Mouse (Mus musculus): Measurements from ENCODE around the gene Kcnip2. TPM values are rescaled to one million over a fixed set of nuclear protein-coding genes. Genes with fewer than 3 reads are reported as not detected.

Gene Kcnip2
- polyA plus RNA-seq, 1 experiment from 2014 or later, result 0.73 TPM

- 85% methylated on average over 10 of the region's 10 CpGs for WGBS
- no peak overlapping the region for H3K4me3 ChIP-seq (ENCODE audit: low read depth, low read length)
- no peak overlapping the region for H3K27ac ChIP-seq (ENCODE audit: low read depth, low read length)
- H3K4me2 ChIP-seq (replicated peaks; ENCODE audit: low read depth, low read length), result no peak overlapping the region
- ATAC-seq (ENCODE audit: low FRiP score) (no peak), DNase-seq (ENCODE audit: low spot score) (no peak)
- no peaks in the 10 kb centered on the region for H3K27me3 ChIP-seq (ENCODE audit: control insufficient read depth, insufficient read depth, low read length)
- no peaks in the 10 kb centered on the region for H3K36me3 ChIP-seq (ENCODE audit: control insufficient read depth, insufficient read depth, low read length)
- H3K9me3 ChIP-seq (ENCODE audit: control insufficient read depth, low read length), result no peaks in the 10 kb centered on the region
- no peaks in the 10 kb centered on the region for H3K4me1 ChIP-seq (replicated peaks; ENCODE audit: control insufficient read depth, insufficient read depth, low read length)
- H3K9ac ChIP-seq (ENCODE audit: low read depth, low read length), result no peak overlapping the region
These were observed 19.6 kb upstream of the Kcnip2 start for GRCm38 (mm10) chr19:45835490-45835889.

GRCm38 (mm10) chr19:45833665-45834064 is 17.8 kb upstream of the Kcnip2 start:
- WGBS, result 84% methylated on average over 10 of the region's 10 CpGs
- Histone ChIP-seq H3K9ac (ENCODE audit: low read depth, low read length) (no peak overlapping the region), H3K4me2 (replicated peaks; ENCODE audit: low read depth, low read length) (no peak overlapping the region), H3K9me3 (ENCODE audit: control insufficient read depth, low read length) (no peaks in the 10 kb centered on the region), H3K4me3 (ENCODE audit: low read depth, low read length) (no peak overlapping the region), H3K27ac (ENCODE audit: low read depth, low read length) (no peak overlapping the region), H3K27me3 (ENCODE audit: control insufficient read depth, insufficient read depth, low read length) (no peaks in the 10 kb centered on the region), H3K36me3 (ENCODE audit: control insufficient read depth, insufficient read depth, low read length) (no peaks in the 10 kb centered on the region), H3K4me1 (replicated peaks; ENCODE audit: control insufficient read depth, insufficient read depth, low read length) (no peaks in the 10 kb centered on the region)
- ATAC-seq (ENCODE audit: low FRiP score), result no peak
- DNase-seq (ENCODE audit: low spot score), result no peak

- Histone ChIP-seq H3K4me1 (replicated peaks; ENCODE audit: control insufficient read depth, insufficient read depth, low read length) (no peaks in the 10 kb centered on the region), H3K4me2 (replicated peaks; ENCODE audit: low read depth, low read length) (no peak overlapping the region), H3K36me3 (ENCODE audit: control insufficient read depth, insufficient read depth, low read length) (no peaks in the 10 kb centered on the region), H3K4me3 (ENCODE audit: low read depth, low read length) (no peak overlapping the region), H3K27me3 (ENCODE audit: control insufficient read depth, insufficient read depth, low read length) (no peaks in the 10 kb centered on the region), H3K9me3 (ENCODE audit: control insufficient read depth, low read length) (no peaks in the 10 kb centered on the region), H3K9ac (ENCODE audit: low read depth, low read length) (no peak overlapping the region), H3K27ac (ENCODE audit: low read depth, low read length) (no peak overlapping the region)
- ATAC-seq (ENCODE audit: low FRiP score) (no peak), DNase-seq (ENCODE audit: low spot score) (no peak)
- WGBS, result 67% methylated on average over 2 of the region's 2 CpGs
These were observed 14.8 kb upstream of the Kcnip2 start for GRCm38 (mm10) chr19:45830679-45831078.

- Histone ChIP-seq H3K27ac (ENCODE audit: low read depth, low read length) (no peak overlapping the region), H3K36me3 (ENCODE audit: control insufficient read depth, insufficient read depth, low read length) (no peaks in the 10 kb centered on the region), H3K4me2 (replicated peaks; ENCODE audit: low read depth, low read length) (no peak overlapping the region), H3K4me3 (ENCODE audit: low read depth, low read length) (no peak overlapping the region), H3K4me1 (replicated peaks; ENCODE audit: control insufficient read depth, insufficient read depth, low read length) (no peaks in the 10 kb centered on the region), H3K9ac (ENCODE audit: low read depth, low read length) (no peak overlapping the region), H3K27me3 (ENCODE audit: control insufficient read depth, insufficient read depth, low read length) (no peaks in the 10 kb centered on the region), H3K9me3 (ENCODE audit: control insufficient read depth, low read length) (no peaks in the 10 kb centered on the region)
- no peak for DNase-seq (ENCODE audit: low spot score)
- no peak for ATAC-seq (ENCODE audit: low FRiP score)
- WGBS, result 92% methylated on average over 3 of the region's 3 CpGs
These were observed 11.9 kb upstream of the Kcnip2 start for GRCm38 (mm10) chr19:45827736-45828135.

- Histone ChIP-seq H3K4me3 (ENCODE audit: low read depth, low read length) (no peak overlapping the region), H3K36me3 (ENCODE audit: control insufficient read depth, insufficient read depth, low read length) (no peaks in the 10 kb centered on the region), H3K4me1 (replicated peaks; ENCODE audit: control insufficient read depth, insufficient read depth, low read length) (no peaks in the 10 kb centered on the region), H3K4me2 (replicated peaks; ENCODE audit: low read depth, low read length) (no peak overlapping the region), H3K27me3 (ENCODE audit: control insufficient read depth, insufficient read depth, low read length) (no peaks in the 10 kb centered on the region), H3K27ac (ENCODE audit: low read depth, low read length) (no peak overlapping the region), H3K9ac (ENCODE audit: low read depth, low read length) (no peak overlapping the region), H3K9me3 (ENCODE audit: control insufficient read depth, low read length) (no peaks in the 10 kb centered on the region)
- DNase-seq (ENCODE audit: low spot score) (no peak), ATAC-seq (ENCODE audit: low FRiP score) (no peak)
- 86% methylated on average over 5 of the region's 5 CpGs for WGBS
These were observed 11.3 kb upstream of the Kcnip2 start for GRCm38 (mm10) chr19:45827125-45827524.

GRCm38 (mm10) chr19:45826146-45826545 is 10.3 kb upstream of the Kcnip2 start:
- no peak overlapping the region for H3K4me3 ChIP-seq (ENCODE audit: low read depth, low read length)
- H3K27ac ChIP-seq (ENCODE audit: low read depth, low read length), result no peak overlapping the region
- H3K27me3 ChIP-seq (ENCODE audit: control insufficient read depth, insufficient read depth, low read length), result no peaks in the 10 kb centered on the region
- 87% methylated on average over 3 of the region's 3 CpGs for WGBS
- no peak overlapping the region for H3K4me2 ChIP-seq (replicated peaks; ENCODE audit: low read depth, low read length)
- no peaks in the 10 kb centered on the region for H3K36me3 ChIP-seq (ENCODE audit: control insufficient read depth, insufficient read depth, low read length)
- no peak overlapping the region for H3K9ac ChIP-seq (ENCODE audit: low read depth, low read length)
- no peak for DNase-seq (ENCODE audit: low spot score)
- no peaks in the 10 kb centered on the region for H3K4me1 ChIP-seq (replicated peaks; ENCODE audit: control insufficient read depth, insufficient read depth, low read length)
- H3K9me3 ChIP-seq (ENCODE audit: control insufficient read depth, low read length), result no peaks in the 10 kb centered on the region
- ATAC-seq (ENCODE audit: low FRiP score), result no peak

- Histone ChIP-seq H3K27me3 (ENCODE audit: control insufficient read depth, insufficient read depth, low read length) (no peaks in the 10 kb centered on the region), H3K9ac (ENCODE audit: low read depth, low read length) (no peak overlapping the region), H3K4me3 (ENCODE audit: low read depth, low read length) (no peak overlapping the region), H3K4me1 (replicated peaks; ENCODE audit: control insufficient read depth, insufficient read depth, low read length) (no peaks in the 10 kb centered on the region), H3K27ac (ENCODE audit: low read depth, low read length) (no peak overlapping the region), H3K36me3 (ENCODE audit: control insufficient read depth, insufficient read depth, low read length) (no peaks in the 10 kb centered on the region), H3K9me3 (ENCODE audit: control insufficient read depth, low read length) (no peaks in the 10 kb centered on the region), H3K4me2 (replicated peaks; ENCODE audit: low read depth, low read length) (no peak overlapping the region)
- WGBS, result 87% methylated on average over 5 of the region's 5 CpGs
- ATAC-seq (ENCODE audit: low FRiP score) (no peak), DNase-seq (ENCODE audit: low spot score) (no peak)
These were observed 6.0 kb upstream of the Kcnip2 start for GRCm38 (mm10) chr19:45821832-45822231.

GRCm38 (mm10) chr19:45817816-45818490 is 2.1 kb upstream of the Kcnip2 start:
- ATAC-seq (ENCODE audit: low FRiP score) (no peak), DNase-seq (ENCODE audit: low spot score) (no peak)
- H3K9ac ChIP-seq (ENCODE audit: low read depth, low read length), result no peak overlapping the region
- H3K4me3 ChIP-seq (ENCODE audit: low read depth, low read length), result no peak overlapping the region
- H3K4me1 ChIP-seq (replicated peaks; ENCODE audit: control insufficient read depth, insufficient read depth, low read length), result peaks cover 5% of the 10 kb centered on the region
- H3K27me3 ChIP-seq (ENCODE audit: control insufficient read depth, insufficient read depth, low read length), result peaks cover 4% of the 10 kb centered on the region; the same call in 1 of the 2 replicates
- H3K36me3 ChIP-seq (ENCODE audit: control insufficient read depth, insufficient read depth, low read length), result no peaks in the 10 kb centered on the region
- WGBS, result 74% methylated on average over 11 of the region's 11 CpGs
- no peak overlapping the region for H3K4me2 ChIP-seq (replicated peaks; ENCODE audit: low read depth, low read length)
- no peaks in the 10 kb centered on the region for H3K9me3 ChIP-seq (ENCODE audit: control insufficient read depth, low read length)
- H3K27ac ChIP-seq (ENCODE audit: low read depth, low read length), result no peak overlapping the region

- Histone ChIP-seq H3K9me3 (ENCODE audit: control insufficient read depth, low read length) (no peaks in the 10 kb centered on the region), H3K4me3 (ENCODE audit: low read depth, low read length) (no peak overlapping the region), H3K27ac (ENCODE audit: low read depth, low read length) (no peak overlapping the region), H3K4me2 (replicated peaks; ENCODE audit: low read depth, low read length) (no peak overlapping the region), H3K27me3 (ENCODE audit: control insufficient read depth, insufficient read depth, low read length) (peaks cover 7% of the 10 kb centered on the region), H3K9ac (ENCODE audit: low read depth, low read length) (no peak overlapping the region), H3K36me3 (ENCODE audit: control insufficient read depth, insufficient read depth, low read length) (no peaks in the 10 kb centered on the region), H3K4me1 (replicated peaks; ENCODE audit: control insufficient read depth, insufficient read depth, low read length) (peaks cover 13% of the 10 kb centered on the region)
- DNase-seq (ENCODE audit: low spot score) (no peak), ATAC-seq (ENCODE audit: low FRiP score) (no peak)
- 29% methylated on average over 8 of the region's 8 CpGs for WGBS
These were observed 866 bp upstream of the Kcnip2 start for GRCm38 (mm10) chr19:45816727-45817126.

Measured in hindbrain, embryonic 11.5 days (tissue).